Mouse (Mus musculus) spleen, postnatal 10 days (tissue): ENCODE results near the gene Gm38119.

Experiments
- DNase-seq, 2 experiments: peaks; one replicate each; pipeline ENCODE4 v3.0.0; 2021 to 2022; ENCODE audit warnings: low spot score in 2 of 2

The Gm38119 gene

DNA sequence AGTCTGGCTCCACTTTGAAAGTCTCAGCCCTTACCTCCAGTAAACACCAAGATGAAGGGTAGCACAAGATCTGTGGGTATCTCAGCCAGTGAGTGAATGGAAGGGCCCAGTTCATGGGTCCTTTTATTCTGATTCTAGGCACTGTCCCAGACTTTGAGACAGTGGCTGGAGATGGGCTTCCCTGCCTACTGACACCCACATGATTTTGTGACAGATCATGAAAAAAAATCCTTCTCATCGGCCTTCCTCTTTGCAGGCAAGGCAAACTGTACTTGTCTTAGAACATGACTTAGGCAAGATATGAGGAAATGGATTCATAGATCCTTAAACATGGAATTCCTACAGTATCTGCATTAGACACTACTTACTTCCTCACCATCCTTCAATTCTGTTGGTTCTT lies at the start of gene Gm38119:
TSS of gene Gm38119 (minus strand) at position 101 of the 400 bp plus-strand sequence.
- no peak for DNase-seq

DNA sequence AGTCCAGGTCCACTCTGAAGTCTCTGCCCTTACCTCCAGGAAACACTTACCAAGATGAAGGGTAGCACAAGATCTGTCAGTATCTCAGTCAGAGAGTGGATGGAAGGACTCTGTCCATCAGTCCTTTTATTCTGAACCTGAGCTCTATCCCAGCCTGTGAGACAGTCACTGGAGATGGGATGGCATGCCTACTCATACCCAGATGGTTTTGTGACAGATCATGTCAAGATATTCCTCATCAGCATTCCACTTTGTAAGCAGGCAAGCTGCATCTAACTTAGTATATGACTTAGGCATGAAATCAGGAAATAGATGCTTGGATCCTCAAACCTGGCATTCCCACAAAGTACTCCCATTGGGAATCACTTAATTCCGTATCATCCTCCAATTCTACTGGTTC lies 39.9 kb upstream of the Gm38119 start, which contains the start of gene Lce1i:
TSS of gene Lce1i (minus strand) at position 101 of the 400 bp plus-strand sequence.
- no peak for DNase-seq

DNA sequence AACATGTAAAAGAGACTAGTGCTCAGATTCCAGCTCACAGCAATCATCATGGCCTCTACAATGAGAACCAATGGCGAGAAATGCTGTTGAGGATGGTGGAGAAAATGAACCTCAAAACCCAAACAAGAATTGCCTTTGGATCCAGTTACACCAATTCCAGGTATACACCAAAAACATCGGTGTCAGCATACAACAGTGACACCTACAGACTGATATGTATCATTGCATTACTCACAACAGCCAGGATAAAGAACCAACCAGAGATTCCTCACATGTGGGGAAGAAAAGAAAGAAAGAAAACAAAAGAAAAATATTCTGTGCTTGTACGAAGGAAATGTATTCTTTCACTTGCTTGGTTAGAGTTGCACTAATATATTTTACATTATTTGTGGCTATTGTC lies 32.7 kb upstream of the Gm38119 start:
- DNase-seq: no peak

DNA sequence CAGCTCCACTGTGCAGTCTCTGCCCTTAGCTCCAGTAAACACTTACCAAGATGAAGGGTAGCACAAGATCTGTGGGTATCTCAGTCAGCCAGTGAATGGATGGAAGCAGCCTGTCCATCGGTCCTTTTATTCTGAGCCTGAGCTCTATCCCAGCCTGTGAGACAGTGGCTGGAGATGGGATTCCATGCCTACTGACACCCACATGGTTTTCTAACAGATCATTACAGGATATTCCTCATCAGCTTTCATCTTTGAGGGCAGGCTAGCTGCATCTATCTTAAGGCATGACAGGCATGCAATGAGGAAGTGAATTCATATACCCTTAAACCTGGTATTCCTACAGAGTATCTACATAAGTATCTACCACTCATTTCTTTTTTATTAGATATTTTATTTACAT lies 26.1 kb upstream of the Gm38119 start, which contains the start of gene Lce1h:
TSS of gene Lce1h (minus strand) at position 101 of the 400 bp plus-strand sequence.
- DNase-seq: no peak

DNA sequence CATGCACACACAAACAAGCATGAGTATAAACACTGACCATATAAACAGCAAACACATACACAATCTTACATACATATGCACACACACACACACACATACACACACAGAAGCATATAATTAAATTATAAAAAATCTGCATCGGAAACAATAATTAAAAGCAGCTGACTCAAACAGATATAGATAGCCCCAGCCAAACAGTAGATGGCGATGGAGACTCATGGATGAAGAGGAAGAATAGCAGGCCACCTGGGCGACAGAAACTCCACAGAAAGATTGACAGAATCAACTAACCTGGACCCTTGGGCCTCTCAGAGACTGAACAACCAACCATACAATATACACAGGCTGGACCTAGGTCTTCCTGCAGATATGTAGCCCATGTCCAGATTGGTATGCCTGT lies 14.3 kb upstream of the Gm38119 start:
- no peak for DNase-seq

DNA sequence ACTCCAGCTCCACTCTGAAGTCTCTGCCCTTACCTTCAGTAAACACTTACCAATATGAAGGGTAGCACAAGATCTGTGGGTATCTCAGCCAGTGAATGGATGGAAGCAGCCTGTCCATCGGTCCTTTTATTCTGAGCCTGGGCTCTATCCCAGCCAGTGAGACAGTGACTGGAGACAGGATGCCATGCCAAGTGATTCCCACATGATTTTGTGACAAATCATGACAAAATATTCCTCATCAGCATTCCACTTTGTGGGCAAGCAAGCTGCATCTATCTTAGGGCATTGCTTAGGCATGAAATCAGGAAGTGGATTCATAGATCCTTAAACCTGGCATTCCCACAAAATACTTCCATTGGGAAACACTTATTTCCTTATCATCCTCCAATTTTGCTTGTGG lies 13.3 kb upstream of the Gm38119 start, which contains the start of gene Lce1g:
TSS of gene Lce1g (minus strand) at position 101 of the 400 bp plus-strand sequence.
- no peak for DNase-seq

DNA sequence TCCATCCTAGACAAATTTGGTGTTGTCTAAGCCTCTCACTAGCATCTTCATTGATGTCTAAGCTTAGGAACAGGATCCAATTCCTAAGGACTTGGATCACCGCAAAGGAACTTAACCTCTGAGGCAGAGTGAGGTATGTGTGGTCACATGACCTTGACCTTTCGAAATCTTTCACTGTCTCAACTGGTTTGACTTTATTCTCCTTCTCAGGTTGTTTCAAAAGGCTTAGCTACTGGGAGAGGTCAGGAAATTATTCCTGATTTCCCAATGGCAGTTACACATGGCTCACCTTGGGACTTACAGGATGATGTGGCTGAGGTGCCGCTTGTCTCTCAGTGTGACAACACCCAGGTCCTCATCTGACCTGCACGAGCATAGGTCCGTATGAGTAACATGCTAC lies 16.3 kb downstream of the Gm38119 start:
- no peak for DNase-seq

DNA sequence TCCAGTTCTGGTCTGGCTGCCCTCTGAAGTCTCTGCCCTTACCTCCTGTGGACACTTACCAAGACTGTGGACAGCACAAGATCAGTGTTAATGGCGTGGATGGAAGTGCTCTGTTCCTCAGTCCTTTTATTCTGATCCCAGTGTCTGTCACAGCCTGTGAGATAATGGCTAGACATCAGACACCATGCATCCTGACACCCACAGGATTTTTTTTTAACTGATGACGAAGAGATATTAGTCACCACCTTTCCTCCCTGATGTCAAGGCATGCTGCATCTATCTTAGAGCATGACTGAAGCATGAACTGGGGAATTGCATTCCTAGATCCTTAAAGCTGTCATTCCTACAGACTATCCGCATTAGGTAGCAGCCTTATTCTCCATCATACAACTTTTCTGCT lies 18.6 kb downstream of the Gm38119 start, which contains the start of gene Lce1f:
TSS of gene Lce1f (minus strand) at position 101 of the 400 bp plus-strand sequence.
- no peak for DNase-seq

DNA sequence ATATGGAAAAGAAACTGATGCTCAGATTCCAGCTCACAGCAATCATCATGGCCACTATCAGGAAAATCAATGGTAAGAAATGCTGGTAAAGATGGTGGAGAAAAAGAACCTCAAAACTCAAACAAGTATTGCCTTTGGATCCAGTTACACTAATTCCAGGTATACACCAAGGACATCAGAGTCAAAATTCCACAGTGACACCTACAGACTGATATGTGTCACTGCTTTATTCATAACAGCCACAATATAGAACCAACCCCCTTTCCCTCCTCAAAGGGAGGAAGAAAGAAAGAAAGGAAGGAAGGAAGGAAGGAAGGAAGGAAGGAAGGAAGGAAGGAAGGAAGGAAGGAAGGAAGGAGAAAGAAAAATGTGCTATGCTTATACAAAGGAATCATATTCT lies 23.8 kb downstream of the Gm38119 start:
- no peak for DNase-seq

DNA sequence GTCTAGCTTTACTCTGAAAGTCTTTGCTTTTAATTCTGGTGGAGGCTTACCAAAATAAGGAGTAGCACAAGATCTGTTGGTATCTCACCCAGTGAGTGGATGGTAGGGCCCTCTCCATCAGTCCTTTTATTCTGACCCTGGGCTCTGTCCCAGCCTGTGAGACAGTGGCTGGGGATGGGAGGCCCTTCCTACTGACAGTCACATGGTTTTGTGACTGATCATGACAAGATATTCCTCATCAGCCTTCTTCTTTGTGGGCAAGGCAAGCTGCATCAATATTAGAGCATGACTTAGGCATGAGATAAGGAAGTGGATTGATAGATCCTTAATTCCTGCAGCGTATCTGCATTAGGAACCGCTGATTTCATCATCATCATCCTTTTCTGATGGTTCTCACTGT lies 29.9 kb downstream of the Gm38119 start, which contains the start of gene Lce1e:
TSS of gene Lce1e (minus strand) at position 101 of the 400 bp plus-strand sequence.
- DNase-seq: no peak

DNA sequence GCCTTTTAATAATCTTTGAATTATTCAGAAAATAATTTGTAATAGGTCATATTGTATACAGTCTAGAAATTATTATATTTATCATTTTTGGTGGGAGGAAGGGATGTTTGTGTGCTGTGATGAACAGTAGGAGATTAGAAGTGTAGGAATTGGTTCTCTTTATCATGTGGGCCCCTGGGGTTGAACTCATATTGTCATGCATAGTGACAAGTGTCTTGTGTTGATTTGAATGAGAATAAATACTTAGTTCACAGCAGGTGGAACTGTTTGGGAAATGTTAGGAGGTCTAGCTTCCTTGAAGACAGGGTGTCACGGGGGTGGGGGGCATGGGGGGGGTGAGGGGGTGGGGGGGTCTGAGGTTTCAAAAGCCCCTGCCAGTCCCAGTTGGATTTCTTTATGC lies 44.3 kb downstream of the Gm38119 start:
- DNase-seq: no peak

DNA sequence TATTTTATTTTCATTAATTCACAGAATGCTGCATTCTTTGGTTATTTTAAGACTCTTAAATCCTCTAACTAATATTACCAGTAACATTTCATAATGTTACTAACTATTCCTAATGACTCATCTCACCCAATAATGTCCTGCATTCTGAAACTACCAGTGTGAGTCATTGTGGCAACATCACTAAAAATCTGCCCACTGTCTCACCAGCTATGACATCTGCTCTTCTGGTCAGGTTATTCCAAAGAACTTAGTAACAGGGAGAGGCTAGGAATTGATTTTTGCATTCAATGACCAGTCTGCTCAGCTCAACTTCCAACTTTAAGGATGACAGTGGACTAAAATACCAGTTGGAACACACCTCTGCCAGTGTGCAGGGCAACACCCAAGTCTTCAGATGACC lies 47.2 kb downstream of the Gm38119 start:
- no peak for DNase-seq

DNA sequence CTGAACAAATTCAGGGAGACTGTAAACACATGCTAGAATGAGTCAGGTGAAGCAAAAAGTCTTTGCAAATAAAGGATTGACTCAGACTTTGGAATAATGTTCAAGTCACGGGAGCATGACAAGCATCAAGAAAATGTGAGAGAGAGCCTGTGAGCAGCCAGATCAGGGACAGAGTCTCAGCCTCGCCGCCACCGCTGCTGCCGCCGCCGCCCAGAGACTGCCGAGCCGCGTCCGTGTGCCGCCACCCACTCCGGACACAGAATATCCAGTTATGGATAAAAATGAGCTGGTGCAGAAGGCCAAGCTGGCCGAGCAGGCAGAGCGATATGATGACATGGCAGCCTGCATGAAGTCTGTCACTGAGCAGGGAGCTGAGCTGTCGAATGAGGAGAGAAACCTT lies 49.7 kb downstream of the Gm38119 start:
- peak; percentile 5 to 58 for DNase-seq
